Mouse (Mus musculus): ENCODE results near the gene Dnajc17. TPM values are rescaled to one million over a fixed set of nuclear protein-coding genes. Genes with fewer than 3 reads are reported as not detected.

Gene Dnajc17
- total and polyA plus RNA-seq, 2 experiments from 2014 or later = 22.1 to 24.5 TPM

GRCm38 (mm10) chr2:119247904-119248303 lies 39.3 kb upstream of the Dnajc17 start:
- Histone ChIP-seq H3K4me1 (ENCODE audit: insufficient read depth, low read length) (no peaks in the 10 kb centered on the region), H3K9me3 (ENCODE audit: low read length) (no peaks in the 10 kb centered on the region), H3K4me2 (ENCODE audit: low read depth, low read length, poor library complexity, severe bottlenecking) (no peak overlapping the region), H3K27me3 (ENCODE audit: insufficient read depth, low read length) (no peaks in the 10 kb centered on the region), H3K4me3 (ENCODE audit: low read depth, low read length) (no peak overlapping the region), H3K9ac (replicated peaks; ENCODE audit: low read length, poor library complexity, severe bottlenecking) (no peak overlapping the region), H3K36me3 (ENCODE audit: insufficient read depth, low read length) (no peaks in the 10 kb centered on the region), H3K27ac (ENCODE audit: low read depth, low read length) (no peak overlapping the region)
- ATAC-seq (ENCODE audit: low FRiP score) (peak; percentile 21; the same call in 1 of the 2 replicates), DNase-seq (ENCODE audit: low spot score) (peak; percentile 15)
- TF ChIP-seq CTCF (IDR thresholded peaks at IDR 0.05) = no peak
- WGBS = 68% methylated on average over 9 of the region's 9 CpGs

- ATAC-seq (ENCODE audit: low FRiP score) (no peak), DNase-seq (ENCODE audit: low spot score) (no peak)
- no peak overlapping the region for H3K4me2 ChIP-seq (ENCODE audit: low read depth, low read length, poor library complexity, severe bottlenecking)
- no peaks in the 10 kb centered on the region for H3K9me3 ChIP-seq (ENCODE audit: low read length)
- no peak overlapping the region for H3K9ac ChIP-seq (replicated peaks; ENCODE audit: low read length, poor library complexity, severe bottlenecking)
- no peak overlapping the region for H3K4me3 ChIP-seq (ENCODE audit: low read depth, low read length)
- H3K27me3 ChIP-seq (ENCODE audit: insufficient read depth, low read length) = 0 out of 2 replicates have a peak, but pooled peaks cover under 1% of the 10 kb centered on the region
- 87% methylated on average over 7 of the region's 7 CpGs for WGBS
- TF ChIP-seq CTCF (IDR thresholded peaks at IDR 0.05) = no peak
- no peaks in the 10 kb centered on the region for H3K36me3 ChIP-seq (ENCODE audit: insufficient read depth, low read length)
- H3K4me1 ChIP-seq (ENCODE audit: insufficient read depth, low read length) = no peaks in the 10 kb centered on the region
- H3K27ac ChIP-seq (ENCODE audit: low read depth, low read length) = no peak overlapping the region
Observed at GRCm38 (mm10) chr2:119245246-119245645, 36.7 kb upstream of the Dnajc17 start.

GRCm38 (mm10) chr2:119242548-119242947 lies 34.0 kb upstream of the Dnajc17 start:
- Histone ChIP-seq H3K9me3 (ENCODE audit: low read length) (no peaks in the 10 kb centered on the region), H3K4me2 (ENCODE audit: low read depth, low read length, poor library complexity, severe bottlenecking) (no peak overlapping the region), H3K27ac (ENCODE audit: low read depth, low read length) (no peak overlapping the region), H3K27me3 (ENCODE audit: insufficient read depth, low read length) (peaks cover 27% of the 10 kb centered on the region), H3K4me3 (ENCODE audit: low read depth, low read length) (no peak overlapping the region), H3K36me3 (ENCODE audit: insufficient read depth, low read length) (no peaks in the 10 kb centered on the region), H3K4me1 (ENCODE audit: insufficient read depth, low read length) (no peaks in the 10 kb centered on the region), H3K9ac (replicated peaks; ENCODE audit: low read length, poor library complexity, severe bottlenecking) (no peak overlapping the region)
- WGBS = 80% methylated on average over 9 of the region's 9 CpGs
- no peak for DNase-seq (ENCODE audit: low spot score)
- TF ChIP-seq CTCF (IDR thresholded peaks at IDR 0.05) = no peak
- no peak for ATAC-seq (ENCODE audit: low FRiP score)

- ATAC-seq (ENCODE audit: low FRiP score) = no peak
- Histone ChIP-seq H3K4me1 (ENCODE audit: insufficient read depth, low read length) (peaks cover 7% of the 10 kb centered on the region; the same call in 1 of the 2 replicates), H3K27me3 (ENCODE audit: insufficient read depth, low read length) (peaks cover 44% of the 10 kb centered on the region), H3K9me3 (ENCODE audit: low read length) (no peaks in the 10 kb centered on the region), H3K9ac (replicated peaks; ENCODE audit: low read length, poor library complexity, severe bottlenecking) (no peak overlapping the region), H3K4me3 (ENCODE audit: low read depth, low read length) (no peak overlapping the region), H3K36me3 (ENCODE audit: insufficient read depth, low read length) (no peaks in the 10 kb centered on the region), H3K4me2 (ENCODE audit: low read depth, low read length, poor library complexity, severe bottlenecking) (no peak overlapping the region), H3K27ac (ENCODE audit: low read depth, low read length) (no peak overlapping the region)
- TF ChIP-seq CTCF (IDR thresholded peaks at IDR 0.05) = no peak
- DNase-seq (ENCODE audit: low spot score) = no peak
- 82% methylated on average over 4 of the region's 4 CpGs for WGBS
Observed at GRCm38 (mm10) chr2:119240819-119241186, 32.2 kb upstream of the Dnajc17 start.

GRCm38 (mm10) chr2:119240075-119240818 lies 31.7 kb upstream of the Dnajc17 start:
- ATAC-seq (ENCODE audit: low FRiP score) (no peak), DNase-seq (ENCODE audit: low spot score) (no peak)
- Histone ChIP-seq H3K4me3 (ENCODE audit: low read depth, low read length) (no peak overlapping the region), H3K4me2 (ENCODE audit: low read depth, low read length, poor library complexity, severe bottlenecking) (no peak overlapping the region), H3K9me3 (ENCODE audit: low read length) (no peaks in the 10 kb centered on the region), H3K36me3 (ENCODE audit: insufficient read depth, low read length) (no peaks in the 10 kb centered on the region), H3K27me3 (ENCODE audit: insufficient read depth, low read length) (peaks cover 45% of the 10 kb centered on the region), H3K9ac (replicated peaks; ENCODE audit: low read length, poor library complexity, severe bottlenecking) (no peak overlapping the region), H3K27ac (ENCODE audit: low read depth, low read length) (no peak overlapping the region), H3K4me1 (ENCODE audit: insufficient read depth, low read length) (peaks cover 7% of the 10 kb centered on the region; the same call in 1 of the 2 replicates)
- TF ChIP-seq CTCF (IDR thresholded peaks at IDR 0.05) = no peak
- 78% methylated on average over 4 of the region's 4 CpGs for WGBS

- no peaks in the 10 kb centered on the region for H3K9me3 ChIP-seq (ENCODE audit: low read length)
- no peak overlapping the region for H3K4me2 ChIP-seq (ENCODE audit: low read depth, low read length, poor library complexity, severe bottlenecking)
- ATAC-seq (ENCODE audit: low FRiP score) (no peak), DNase-seq (ENCODE audit: low spot score) (no peak)
- peaks cover 7% of the 10 kb centered on the region; the same call in 1 of the 2 replicates for H3K4me1 ChIP-seq (ENCODE audit: insufficient read depth, low read length)
- H3K9ac ChIP-seq (replicated peaks; ENCODE audit: low read length, poor library complexity, severe bottlenecking) = no peak overlapping the region
- 80% methylated on average over 2 of the region's 2 CpGs for WGBS
- no peaks in the 10 kb centered on the region for H3K36me3 ChIP-seq (ENCODE audit: insufficient read depth, low read length)
- no peak overlapping the region for H3K27ac ChIP-seq (ENCODE audit: low read depth, low read length)
- TF ChIP-seq CTCF (IDR thresholded peaks at IDR 0.05) = no peak
- no peak overlapping the region for H3K4me3 ChIP-seq (ENCODE audit: low read depth, low read length)
- H3K27me3 ChIP-seq (ENCODE audit: insufficient read depth, low read length) = peaks cover 45% of the 10 kb centered on the region
Observed at GRCm38 (mm10) chr2:119238671-119239070, 30.1 kb upstream of the Dnajc17 start.

All from midbrain, postnatal 0 days (tissue).